Mouse (Mus musculus): ENCODE results near the gene Pole. TPM values are rescaled to one million over a fixed set of nuclear protein-coding genes. Genes with fewer than 3 reads are reported as not detected.

The Pole gene
- polyA plus RNA-seq, 1 experiment = 1.6 TPM

DNA sequence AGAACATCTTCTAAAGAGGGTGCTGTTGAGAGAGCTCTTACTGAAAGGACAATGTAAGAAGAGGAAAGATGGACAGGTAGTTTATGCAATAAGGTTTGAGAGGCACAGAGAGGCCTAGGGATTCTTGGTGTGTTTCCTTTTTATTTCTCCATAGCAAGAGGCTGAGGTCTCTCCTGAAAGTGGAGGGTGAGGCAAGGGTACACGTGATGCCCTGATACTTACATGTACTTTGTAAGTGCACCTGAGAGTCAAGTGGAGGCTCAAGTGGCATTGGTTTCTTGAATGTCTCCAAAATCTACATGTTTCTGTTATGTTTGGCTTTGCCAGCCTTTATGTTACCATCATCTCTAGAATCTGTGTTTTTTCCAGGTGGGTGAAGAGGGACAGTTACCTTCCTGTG is 10.5 kb downstream of the Pole start:
- H3K27ac ChIP-seq (ENCODE audit: insufficient read depth, low read length) = no peak overlapping the region
- no peak for DNase-seq
- 97% methylated on average over 1 of the region's 1 CpGs for WGBS
- no peaks in the 10 kb centered on the region for H3K27me3 ChIP-seq (ENCODE audit: control insufficient read depth, insufficient read depth, low read length)
- TF ChIP-seq CTCF (IDR thresholded peaks at IDR 0.05; ENCODE audit: borderline replicate concordance, insufficient read depth, low read depth, low read length) (no peak), POLR2A (IDR thresholded peaks at IDR 0.05; ENCODE audit: borderline replicate concordance, insufficient read depth, low read length) (no peak)
- H3K4me3 ChIP-seq (replicated peaks; ENCODE audit: insufficient read depth, low read depth, low read length) = no peak overlapping the region
- H3K4me1 ChIP-seq (ENCODE audit: control insufficient read depth, insufficient read depth, low read length) = no peaks in the 10 kb centered on the region

GRCm38 (mm10) chr5:110300591-110300990 is 14.5 kb downstream of the Pole start:
- H3K27me3 ChIP-seq (ENCODE audit: control insufficient read depth, insufficient read depth, low read length) = no peaks in the 10 kb centered on the region
- no peak overlapping the region for H3K27ac ChIP-seq (ENCODE audit: insufficient read depth, low read length)
- H3K4me1 ChIP-seq (ENCODE audit: control insufficient read depth, insufficient read depth, low read length) = no peaks in the 10 kb centered on the region
- no peak for DNase-seq
- WGBS = 94% methylated on average over 2 of the region's 2 CpGs
- no peak for TF ChIP-seq POLR2A (IDR thresholded peaks at IDR 0.05; ENCODE audit: borderline replicate concordance, insufficient read depth, low read length)
- TF ChIP-seq CTCF (IDR thresholded peaks at IDR 0.05; ENCODE audit: borderline replicate concordance, insufficient read depth, low read depth, low read length) = no peak
- H3K4me3 ChIP-seq (replicated peaks; ENCODE audit: insufficient read depth, low read depth, low read length) = no peak overlapping the region

- TF ChIP-seq POLR2A (IDR thresholded peaks at IDR 0.05; ENCODE audit: borderline replicate concordance, insufficient read depth, low read length) (no peak), CTCF (IDR thresholded peaks at IDR 0.05; ENCODE audit: borderline replicate concordance, insufficient read depth, low read depth, low read length) (no peak)
Measured at GRCm38 (mm10) chr5:110308861-110309260, 22.8 kb downstream of the Pole start.

GRCm38 (mm10) chr5:110313127-110313526 is 27.0 kb downstream of the Pole start:
- Histone ChIP-seq H3K4me1 (ENCODE audit: control insufficient read depth, insufficient read depth, low read length) (no peaks in the 10 kb centered on the region), H3K4me3 (replicated peaks; ENCODE audit: insufficient read depth, low read depth, low read length) (no peak overlapping the region), H3K27ac (ENCODE audit: insufficient read depth, low read length) (no peak overlapping the region), H3K27me3 (ENCODE audit: control insufficient read depth, insufficient read depth, low read length) (no peaks in the 10 kb centered on the region)
- 88% methylated on average over 3 of the region's 3 CpGs for WGBS
- no peak for DNase-seq
- TF ChIP-seq CTCF (IDR thresholded peaks at IDR 0.05; ENCODE audit: borderline replicate concordance, insufficient read depth, low read depth, low read length) (no peak), POLR2A (IDR thresholded peaks at IDR 0.05; ENCODE audit: borderline replicate concordance, insufficient read depth, low read length) (no peak)

More at GRCm38 (mm10) chr5:110308861-110309260, 22.8 kb downstream of the Pole start:
- WGBS = 16% methylated on average over 7 of the region's 7 CpGs
- H3K27ac ChIP-seq (ENCODE audit: insufficient read depth, low read length) = no peak overlapping the region
- H3K4me3 ChIP-seq (replicated peaks; ENCODE audit: insufficient read depth, low read depth, low read length) = no peak overlapping the region
- no peaks in the 10 kb centered on the region for H3K4me1 ChIP-seq (ENCODE audit: control insufficient read depth, insufficient read depth, low read length)
- peak in 1 of 2 experiments; percentile 22 for DNase-seq
- H3K27me3 ChIP-seq (ENCODE audit: control insufficient read depth, insufficient read depth, low read length) = no peaks in the 10 kb centered on the region

- no peak overlapping the region for H3K27ac ChIP-seq (ENCODE audit: insufficient read depth, low read length)
- no peak overlapping the region for H3K4me3 ChIP-seq (replicated peaks; ENCODE audit: insufficient read depth, low read depth, low read length)
- WGBS = 92% methylated on average over 3 of the region's 3 CpGs
- DNase-seq = no peak
- no peaks in the 10 kb centered on the region for H3K27me3 ChIP-seq (ENCODE audit: control insufficient read depth, insufficient read depth, low read length)
- no peaks in the 10 kb centered on the region for H3K4me1 ChIP-seq (ENCODE audit: control insufficient read depth, insufficient read depth, low read length)
- TF ChIP-seq CTCF (IDR thresholded peaks at IDR 0.05; ENCODE audit: borderline replicate concordance, insufficient read depth, low read depth, low read length) (no peak), POLR2A (IDR thresholded peaks at IDR 0.05; ENCODE audit: borderline replicate concordance, insufficient read depth, low read length) (no peak)
Measured at GRCm38 (mm10) chr5:110330508-110330907, 44.4 kb downstream of the Pole start.

DNA sequence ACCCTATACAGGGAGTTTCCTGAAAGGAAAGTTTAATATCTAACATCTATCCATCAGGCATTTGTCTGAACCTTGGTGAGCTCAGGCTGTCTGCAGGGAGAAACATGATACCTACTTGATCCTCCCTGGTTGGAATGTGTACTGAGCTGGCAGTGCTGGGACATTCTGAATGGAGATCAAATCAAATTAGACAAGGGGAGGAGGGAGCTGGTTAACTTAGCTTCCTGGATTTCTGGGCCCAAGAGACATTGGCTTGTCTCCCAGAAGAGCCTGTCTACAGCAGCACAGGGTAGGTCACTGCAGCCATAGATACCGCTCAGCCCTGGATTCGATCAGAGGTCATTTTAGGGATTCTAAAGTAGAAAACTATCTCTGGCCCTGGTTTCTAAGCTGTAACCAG is 52.7 kb downstream of the Pole start:
- Histone ChIP-seq H3K4me1 (ENCODE audit: control insufficient read depth, insufficient read depth, low read length) (no peaks in the 10 kb centered on the region), H3K4me3 (replicated peaks; ENCODE audit: insufficient read depth, low read depth, low read length) (no peak overlapping the region), H3K27me3 (ENCODE audit: control insufficient read depth, insufficient read depth, low read length) (no peaks in the 10 kb centered on the region), H3K27ac (ENCODE audit: insufficient read depth, low read length) (no peak overlapping the region)
- DNase-seq = no peak
- no peak for TF ChIP-seq CTCF (IDR thresholded peaks at IDR 0.05; ENCODE audit: borderline replicate concordance, insufficient read depth, low read depth, low read length)
- no peak for TF ChIP-seq POLR2A (IDR thresholded peaks at IDR 0.05; ENCODE audit: borderline replicate concordance, insufficient read depth, low read length)
- WGBS = 86% methylated on average over 2 of the region's 2 CpGs

DNA sequence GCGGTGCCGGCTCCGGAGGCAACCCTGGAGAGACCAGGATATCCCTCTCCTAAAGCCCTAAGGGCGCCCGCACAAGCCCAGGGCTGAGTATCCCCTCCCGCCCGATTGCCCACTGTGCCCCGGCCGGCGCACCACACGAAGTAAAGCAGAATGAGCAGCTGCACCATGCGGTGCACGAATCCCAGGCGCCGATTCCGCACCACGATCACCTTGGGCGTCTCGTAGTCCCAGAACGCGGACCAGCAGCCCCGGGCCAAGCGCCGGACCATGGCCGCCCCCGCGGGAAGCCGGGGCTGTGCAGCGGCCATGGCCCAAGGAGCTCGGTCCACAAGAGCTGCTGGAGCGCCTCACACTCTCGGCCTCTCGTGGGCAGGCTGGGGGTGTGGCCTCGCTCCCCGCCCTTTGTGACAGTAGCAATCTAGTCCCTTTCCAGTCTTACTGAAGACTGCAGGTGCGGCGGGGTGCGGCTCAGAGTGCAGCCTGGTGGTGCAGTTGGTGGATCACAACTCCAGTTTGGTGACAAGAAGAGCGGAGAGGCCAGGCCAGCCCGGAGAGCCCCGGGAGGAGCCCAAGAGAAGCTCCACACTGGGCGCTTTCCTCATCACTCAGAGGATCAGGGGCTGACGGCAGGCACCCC is 56.7 kb downstream of the Pole start, which contains the start of gene P2rx2:
Gene P2rx2 (minus strand): TSS at position 565 of the 637 bp plus-strand sequence.
- peak; percentile 32 to 44 for DNase-seq
- Histone ChIP-seq H3K27ac (ENCODE audit: insufficient read depth, low read length) (no peak within 1 kb of the TSS), H3K27me3 (ENCODE audit: control insufficient read depth, insufficient read depth, low read length) (no peaks in the 10 kb centered on the region), H3K4me3 (replicated peaks; ENCODE audit: insufficient read depth, low read depth, low read length) (peak within 1 kb of the TSS; percentile 12), H3K4me1 (ENCODE audit: control insufficient read depth, insufficient read depth, low read length) (no peaks in the 10 kb centered on the region)
- TF ChIP-seq CTCF (IDR thresholded peaks at IDR 0.05; ENCODE audit: borderline replicate concordance, insufficient read depth, low read depth, low read length) (no peak), POLR2A (IDR thresholded peaks at IDR 0.05; ENCODE audit: borderline replicate concordance, insufficient read depth, low read length) (no peak)
- 2% methylated on average over 43 of the region's 43 CpGs for WGBS

- TF ChIP-seq CTCF (IDR thresholded peaks at IDR 0.05; ENCODE audit: borderline replicate concordance, insufficient read depth, low read depth, low read length) (no peak), POLR2A (IDR thresholded peaks at IDR 0.05; ENCODE audit: borderline replicate concordance, insufficient read depth, low read length) (no peak)
- Histone ChIP-seq H3K27me3 (ENCODE audit: control insufficient read depth, insufficient read depth, low read length) (no peaks in the 10 kb centered on the region), H3K4me1 (ENCODE audit: control insufficient read depth, insufficient read depth, low read length) (no peaks in the 10 kb centered on the region), H3K27ac (ENCODE audit: insufficient read depth, low read length) (no peak within 1 kb of the TSS), H3K4me3 (replicated peaks; ENCODE audit: insufficient read depth, low read depth, low read length) (no peak within 1 kb of the TSS)
- DNase-seq = no peak
- 90% methylated on average over 4 of the region's 4 CpGs for WGBS
Measured at GRCm38 (mm10) chr5:110344524-110344923, 58.4 kb downstream of the Pole start, which contains the start of gene Lrcol1. TSS of gene Lrcol1 (plus strand) at chr5:110344730.

Data from cerebellum, adult 2 months (tissue).